Mouse (Mus musculus): ENCODE data around the gene Rwdd2a.
"Not testable (repeated sequence)": the region's sequence is repeated elsewhere in the genome, so short reads cannot be mapped to it uniquely, and the experiment has no call there.

Gene Rwdd2a

GRCm38 (mm10) chr9:86592676-86593668, 21.2 kb downstream of the Rwdd2a start:
- DNase-seq, result no peak

DNA sequence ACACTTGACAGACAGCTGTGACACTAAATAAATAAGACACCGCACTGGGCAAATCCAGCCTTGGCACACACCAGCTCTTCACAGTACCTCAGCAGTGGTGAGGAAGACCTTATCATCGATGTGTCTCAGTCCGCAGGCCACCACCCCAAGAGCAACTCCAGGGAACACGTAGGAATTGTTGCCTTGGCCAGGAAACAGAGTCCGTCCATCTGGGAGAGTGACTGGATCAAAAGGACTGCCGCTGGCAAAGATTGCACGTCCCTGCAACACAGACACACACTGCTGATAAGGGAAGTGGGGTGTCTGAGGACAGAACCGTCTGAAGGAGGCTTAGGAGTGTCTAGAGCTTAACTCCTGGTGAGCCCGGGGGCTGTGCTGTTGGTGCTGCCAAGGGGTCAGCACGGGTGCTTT, 22.6 kb downstream of the Rwdd2a start:
- not testable (repeated sequence) for DNase-seq

GRCm38 (mm10) chr9:86596983-86597382, 25.2 kb downstream of the Rwdd2a start:
- not testable (repeated sequence) for DNase-seq

DNA sequence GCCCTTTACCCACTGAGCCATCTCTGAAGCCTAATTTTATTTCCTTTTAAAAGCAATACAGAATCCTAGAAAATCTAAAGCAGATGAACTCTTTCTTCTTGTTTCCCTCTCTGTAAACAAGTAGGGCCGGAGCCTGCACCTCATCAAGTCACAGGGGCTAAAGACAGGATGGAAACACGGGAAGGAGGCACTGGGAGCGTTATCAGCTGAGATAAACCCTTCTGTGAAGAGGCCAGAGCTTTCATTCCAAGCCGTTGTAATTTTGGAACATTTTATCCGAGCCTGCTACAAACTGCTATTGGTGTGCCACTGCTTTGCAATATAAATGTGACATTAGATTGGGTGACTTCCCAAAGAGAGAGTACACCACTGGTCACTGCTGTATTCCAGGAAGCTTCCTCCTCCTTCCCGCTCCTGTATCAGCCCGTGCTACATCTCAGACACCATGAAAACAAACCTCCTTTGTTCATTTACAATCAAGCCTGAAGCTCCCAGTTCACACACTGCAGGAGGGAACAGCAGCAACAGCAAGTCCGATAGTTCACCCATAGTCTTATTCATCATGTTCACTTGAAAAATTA, 28.0 kb downstream of the Rwdd2a start:
- no peak for DNase-seq

DNA sequence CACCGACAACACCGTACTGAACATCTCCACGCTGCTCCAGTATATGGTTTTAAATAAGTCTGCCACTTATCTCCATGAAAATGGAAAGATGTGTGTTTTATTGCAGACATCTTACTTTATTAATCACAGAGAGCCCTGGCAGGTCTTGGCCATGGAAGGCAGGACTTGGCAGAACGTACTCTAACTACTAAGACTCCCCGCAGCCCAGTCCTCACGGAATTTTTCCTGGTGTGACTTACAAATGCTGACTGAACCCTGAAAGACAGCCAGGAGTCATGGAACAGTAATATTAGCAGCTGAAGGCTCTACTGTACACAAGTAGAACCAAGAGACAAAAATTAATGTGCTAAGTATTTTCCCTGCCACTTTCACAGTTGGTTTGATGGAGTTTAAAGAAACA, 34.0 kb downstream of the Rwdd2a start:
- DNase-seq, result no peak

GRCm38 (mm10) chr9:86612091-86612490, 40.3 kb downstream of the Rwdd2a start:
- DNase-seq, result no peak

- no peak for DNase-seq
Measured at GRCm38 (mm10) chr9:86615765-86616164, 44.0 kb downstream of the Rwdd2a start.

- DNase-seq, result no peak
Measured at GRCm38 (mm10) chr9:86617837-86618492, 46.2 kb downstream of the Rwdd2a start.

- DNase-seq, result no peak
Measured at GRCm38 (mm10) chr9:86619341-86620139, 47.7 kb downstream of the Rwdd2a start.

DNA sequence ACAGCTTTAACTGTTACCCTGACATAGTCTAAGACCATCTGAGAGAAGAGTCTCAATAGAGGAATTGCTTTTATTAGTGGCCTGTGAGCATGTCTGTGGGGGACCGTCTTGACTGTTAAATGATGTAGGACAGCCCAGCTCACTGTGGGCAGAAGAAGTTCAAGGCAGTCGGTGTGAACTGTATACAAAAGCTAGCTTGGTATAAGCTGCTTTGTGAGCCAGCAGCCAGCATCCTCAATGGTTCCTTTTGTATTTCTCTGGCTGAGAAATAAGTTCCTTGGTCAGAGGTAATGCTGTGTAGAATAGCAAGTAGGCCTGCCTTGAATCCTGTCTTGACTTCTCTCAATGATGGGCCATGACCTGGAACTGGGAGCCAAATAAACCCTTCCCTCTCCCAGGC, 50.3 kb downstream of the Rwdd2a start:
- DNase-seq, result no peak

DNA sequence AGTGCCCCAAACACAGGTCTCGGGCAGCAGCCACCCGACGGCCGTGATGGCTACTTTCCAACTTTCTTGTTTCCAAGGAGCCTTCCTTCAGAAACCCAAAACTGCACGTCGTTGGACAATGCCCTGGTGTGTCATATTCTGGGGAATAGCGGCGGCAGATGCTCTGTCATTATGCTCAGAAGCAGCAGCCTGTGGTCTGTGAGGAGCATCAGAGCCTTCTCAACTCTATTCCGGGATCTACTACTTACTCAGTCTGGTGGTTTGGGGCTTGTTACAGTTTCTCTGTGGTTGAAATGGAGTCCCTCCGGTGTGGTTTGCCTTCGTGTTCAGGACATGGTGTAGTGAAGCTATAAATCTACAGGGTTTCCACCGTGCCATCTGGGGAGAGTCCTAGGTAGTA, 52.2 kb downstream of the Rwdd2a start:
- DNase-seq, result no peak

Data from cerebellum, adult 18-20 months (tissue).